Mouse (Mus musculus): ENCODE results near the gene Gtf2a1. TPM values are rescaled to one million over a fixed set of nuclear protein-coding genes. Genes with fewer than 3 reads are reported as not detected.
"Not testable (repeated sequence)": the region's sequence is repeated elsewhere in the genome, so short reads cannot be mapped to it uniquely, and the experiment has no call there.

Gene Gtf2a1
- polyA plus RNA-seq, 1 experiment from 2014 or later = 17.3 TPM

GRCm38 (mm10) chr12:91585206-91585605 is 5.1 kb downstream of the Gtf2a1 start:
- Histone ChIP-seq H3K27ac (ENCODE audit: low read length) (no peak overlapping the region), H3K27me3 (ENCODE audit: control insufficient read depth, insufficient read depth, low read depth, low read length) (no peaks in the 10 kb centered on the region)
- WGBS (ENCODE audit: insufficient replicate concordance) = 84% methylated on average over 3 of the region's 3 CpGs

GRCm38 (mm10) chr12:91583409-91583808 is 6.9 kb downstream of the Gtf2a1 start:
- WGBS (ENCODE audit: insufficient replicate concordance) = 82% methylated on average over 6 of the region's 6 CpGs
- peaks cover 17% of the 10 kb centered on the region for H3K36me3 ChIP-seq (ENCODE audit: control insufficient read depth, insufficient read depth)

More at GRCm38 (mm10) chr12:91585206-91585605, 5.1 kb downstream of the Gtf2a1 start:
- peaks cover 22% of the 10 kb centered on the region for H3K4me1 ChIP-seq (ENCODE audit: control insufficient read depth, low read depth, low read length)
- no peak overlapping the region for H3K9ac ChIP-seq (ENCODE audit: low read depth, low read length)
- no peaks in the 10 kb centered on the region for H3K9me3 ChIP-seq (replicated peaks; ENCODE audit: control insufficient read depth, low read length)
- no peak overlapping the region for H3K4me2 ChIP-seq (ENCODE audit: low read depth, low read length)
- no peak for ATAC-seq (ENCODE audit: low read depth)
- peaks cover 13% of the 10 kb centered on the region for H3K36me3 ChIP-seq (ENCODE audit: control insufficient read depth, insufficient read depth)
- no peak overlapping the region for H3K4me3 ChIP-seq (ENCODE audit: low read depth, low read length)

GRCm38 (mm10) chr12:91582362-91583002 is 7.8 kb downstream of the Gtf2a1 start:
- peaks cover 23% of the 10 kb centered on the region for H3K36me3 ChIP-seq (ENCODE audit: control insufficient read depth, insufficient read depth)
- WGBS (ENCODE audit: insufficient replicate concordance) = 58% methylated on average over 6 of the region's 6 CpGs
- no peaks in the 10 kb centered on the region for H3K27me3 ChIP-seq (ENCODE audit: control insufficient read depth, insufficient read depth, low read depth, low read length)
- no peaks in the 10 kb centered on the region for H3K9me3 ChIP-seq (replicated peaks; ENCODE audit: control insufficient read depth, low read length)
- H3K4me1 ChIP-seq (ENCODE audit: control insufficient read depth, low read depth, low read length) = peaks cover 25% of the 10 kb centered on the region
- no peak for ATAC-seq (ENCODE audit: low read depth)
- H3K9ac ChIP-seq (ENCODE audit: low read depth, low read length) = no peak overlapping the region
- H3K4me3 ChIP-seq (ENCODE audit: low read depth, low read length) = no peak overlapping the region
- H3K27ac ChIP-seq (ENCODE audit: low read length) = no peak overlapping the region
- no peak overlapping the region for H3K4me2 ChIP-seq (ENCODE audit: low read depth, low read length)

More at GRCm38 (mm10) chr12:91583409-91583808, 6.9 kb downstream of the Gtf2a1 start:
- no peaks in the 10 kb centered on the region for H3K9me3 ChIP-seq (replicated peaks; ENCODE audit: control insufficient read depth, low read length)
- no peak for ATAC-seq (ENCODE audit: low read depth)
- H3K27me3 ChIP-seq (ENCODE audit: control insufficient read depth, insufficient read depth, low read depth, low read length) = no peaks in the 10 kb centered on the region
- no peak overlapping the region for H3K4me3 ChIP-seq (ENCODE audit: low read depth, low read length)
- H3K4me2 ChIP-seq (ENCODE audit: low read depth, low read length) = no peak overlapping the region
- H3K9ac ChIP-seq (ENCODE audit: low read depth, low read length) = no peak overlapping the region
- peaks cover 25% of the 10 kb centered on the region for H3K4me1 ChIP-seq (ENCODE audit: control insufficient read depth, low read depth, low read length)
- H3K27ac ChIP-seq (ENCODE audit: low read length) = no peak overlapping the region

- Histone ChIP-seq H3K4me3 (ENCODE audit: low read depth, low read length) (no peak overlapping the region), H3K4me1 (ENCODE audit: control insufficient read depth, low read depth, low read length) (peaks cover 18% of the 10 kb centered on the region), H3K9me3 (replicated peaks; ENCODE audit: control insufficient read depth, low read length) (no peaks in the 10 kb centered on the region), H3K27me3 (ENCODE audit: control insufficient read depth, insufficient read depth, low read depth, low read length) (no peaks in the 10 kb centered on the region), H3K27ac (ENCODE audit: low read length) (no peak overlapping the region), H3K9ac (ENCODE audit: low read depth, low read length) (no peak overlapping the region), H3K4me2 (ENCODE audit: low read depth, low read length) (no peak overlapping the region), H3K36me3 (ENCODE audit: control insufficient read depth, insufficient read depth) (peaks cover 25% of the 10 kb centered on the region)
- ATAC-seq (ENCODE audit: low read depth) = no peak
- WGBS (ENCODE audit: insufficient replicate concordance) = 73% methylated on average over 6 of the region's 6 CpGs
These were observed 8.8 kb downstream of the Gtf2a1 start for GRCm38 (mm10) chr12:91581204-91582070.

GRCm38 (mm10) chr12:91579665-91580064 is 10.6 kb downstream of the Gtf2a1 start:
- Histone ChIP-seq H3K27me3 (ENCODE audit: control insufficient read depth, insufficient read depth, low read depth, low read length) (no peaks in the 10 kb centered on the region), H3K9me3 (replicated peaks; ENCODE audit: control insufficient read depth, low read length) (no peaks in the 10 kb centered on the region), H3K27ac (ENCODE audit: low read length) (no peak overlapping the region), H3K4me1 (ENCODE audit: control insufficient read depth, low read depth, low read length) (peaks cover 18% of the 10 kb centered on the region), H3K9ac (ENCODE audit: low read depth, low read length) (no peak overlapping the region), H3K4me2 (ENCODE audit: low read depth, low read length) (no peak overlapping the region), H3K4me3 (ENCODE audit: low read depth, low read length) (no peak overlapping the region), H3K36me3 (ENCODE audit: control insufficient read depth, insufficient read depth) (peaks cover 22% of the 10 kb centered on the region)
- peak; percentile 64 for ATAC-seq (ENCODE audit: low read depth)
- 52% methylated on average over 2 of the region's 2 CpGs for WGBS (ENCODE audit: insufficient replicate concordance)

- no peak overlapping the region for H3K9ac ChIP-seq (ENCODE audit: low read depth, low read length)
- H3K27me3 ChIP-seq (ENCODE audit: control insufficient read depth, insufficient read depth, low read depth, low read length) = no peaks in the 10 kb centered on the region
- no peak overlapping the region for H3K4me3 ChIP-seq (ENCODE audit: low read depth, low read length)
- H3K27ac ChIP-seq (ENCODE audit: low read length) = no peak overlapping the region
- no peak overlapping the region for H3K4me2 ChIP-seq (ENCODE audit: low read depth, low read length)
- peaks cover 39% of the 10 kb centered on the region for H3K36me3 ChIP-seq (ENCODE audit: control insufficient read depth, insufficient read depth)
- no peak for ATAC-seq (ENCODE audit: low read depth)
- H3K9me3 ChIP-seq (replicated peaks; ENCODE audit: control insufficient read depth, low read length) = no peaks in the 10 kb centered on the region
- 89% methylated on average over 2 of the region's 2 CpGs for WGBS (ENCODE audit: insufficient replicate concordance)
- H3K4me1 ChIP-seq (ENCODE audit: control insufficient read depth, low read depth, low read length) = no peaks in the 10 kb centered on the region; the same call in 1 of the 2 replicates
These were observed 18.6 kb downstream of the Gtf2a1 start for GRCm38 (mm10) chr12:91571708-91572107.

GRCm38 (mm10) chr12:91569255-91569654 is 21.0 kb downstream of the Gtf2a1 start:
- H3K9me3 ChIP-seq (replicated peaks; ENCODE audit: control insufficient read depth, low read length) = no peaks in the 10 kb centered on the region

GRCm38 (mm10) chr12:91567145-91567544 is 23.1 kb downstream of the Gtf2a1 start:
- Histone ChIP-seq H3K9ac (ENCODE audit: low read depth, low read length) (no peak overlapping the region), H3K27ac (ENCODE audit: low read length) (no peak overlapping the region), H3K9me3 (replicated peaks; ENCODE audit: control insufficient read depth, low read length) (no peaks in the 10 kb centered on the region), H3K27me3 (ENCODE audit: control insufficient read depth, insufficient read depth, low read depth, low read length) (no peaks in the 10 kb centered on the region), H3K4me3 (ENCODE audit: low read depth, low read length) (no peak overlapping the region), H3K4me2 (ENCODE audit: low read depth, low read length) (no peak overlapping the region), H3K4me1 (ENCODE audit: control insufficient read depth, low read depth, low read length) (no peaks in the 10 kb centered on the region; the same call in 1 of the 2 replicates), H3K36me3 (ENCODE audit: control insufficient read depth, insufficient read depth) (peaks cover 48% of the 10 kb centered on the region)
- 62% methylated on average over 4 of the region's 4 CpGs for WGBS (ENCODE audit: insufficient replicate concordance)
- peak; percentile 60 for ATAC-seq (ENCODE audit: low read depth)

More at GRCm38 (mm10) chr12:91569255-91569654, 21.0 kb downstream of the Gtf2a1 start:
- no peaks in the 10 kb centered on the region; the same call in 1 of the 2 replicates for H3K4me1 ChIP-seq (ENCODE audit: control insufficient read depth, low read depth, low read length)
- H3K27ac ChIP-seq (ENCODE audit: low read length) = no peak overlapping the region
- no peak overlapping the region for H3K4me2 ChIP-seq (ENCODE audit: low read depth, low read length)
- H3K36me3 ChIP-seq (ENCODE audit: control insufficient read depth, insufficient read depth) = peaks cover 38% of the 10 kb centered on the region
- H3K9ac ChIP-seq (ENCODE audit: low read depth, low read length) = no peak overlapping the region
- WGBS (ENCODE audit: insufficient replicate concordance) = 57% methylated on average over 3 of the region's 3 CpGs
- H3K27me3 ChIP-seq (ENCODE audit: control insufficient read depth, insufficient read depth, low read depth, low read length) = no peaks in the 10 kb centered on the region
- no peak for ATAC-seq (ENCODE audit: low read depth)
- no peak overlapping the region for H3K4me3 ChIP-seq (ENCODE audit: low read depth, low read length)

- not testable (repeated sequence) for H3K27me3 ChIP-seq (ENCODE audit: control insufficient read depth, insufficient read depth, low read depth, low read length); ATAC-seq (ENCODE audit: low read depth); H3K4me1 ChIP-seq (ENCODE audit: control insufficient read depth, low read depth, low read length); H3K27ac ChIP-seq (ENCODE audit: low read length); H3K4me2 ChIP-seq (ENCODE audit: low read depth, low read length); H3K9ac ChIP-seq (ENCODE audit: low read depth, low read length); H3K9me3 ChIP-seq (replicated peaks; ENCODE audit: control insufficient read depth, low read length); H3K4me3 ChIP-seq (ENCODE audit: low read depth, low read length)
- 83% methylated on average over 4 of the region's 4 CpGs for WGBS (ENCODE audit: insufficient replicate concordance)
- H3K36me3 ChIP-seq (ENCODE audit: control insufficient read depth, insufficient read depth) = peaks cover 18% of the 10 kb centered on the region
These were observed 32.1 kb downstream of the Gtf2a1 start for GRCm38 (mm10) chr12:91558152-91558551.
